Mouse (Mus musculus): ENCODE measurements around the gene Fgfr2. TPM values are rescaled to one million over a fixed set of nuclear protein-coding genes. Genes with fewer than 3 reads are reported as not detected.

Fgfr2 gene
- polyA plus RNA-seq, 1 experiment: 52.3 TPM

GRCm38 (mm10) chr7:132611530-132611929, 511.6 kb downstream of the Fgfr2 start:
- TF ChIP-seq CTCF (IDR thresholded peaks at IDR 0.05; ENCODE audit: borderline replicate concordance, extremely low read depth, insufficient read depth, insufficient read length) (no peak), POLR2A (IDR thresholded peaks at IDR 0.05; ENCODE audit: borderline replicate concordance, extremely low read depth, insufficient read depth, insufficient read length, poor library complexity, severe bottlenecking) (no peak)

DNA sequence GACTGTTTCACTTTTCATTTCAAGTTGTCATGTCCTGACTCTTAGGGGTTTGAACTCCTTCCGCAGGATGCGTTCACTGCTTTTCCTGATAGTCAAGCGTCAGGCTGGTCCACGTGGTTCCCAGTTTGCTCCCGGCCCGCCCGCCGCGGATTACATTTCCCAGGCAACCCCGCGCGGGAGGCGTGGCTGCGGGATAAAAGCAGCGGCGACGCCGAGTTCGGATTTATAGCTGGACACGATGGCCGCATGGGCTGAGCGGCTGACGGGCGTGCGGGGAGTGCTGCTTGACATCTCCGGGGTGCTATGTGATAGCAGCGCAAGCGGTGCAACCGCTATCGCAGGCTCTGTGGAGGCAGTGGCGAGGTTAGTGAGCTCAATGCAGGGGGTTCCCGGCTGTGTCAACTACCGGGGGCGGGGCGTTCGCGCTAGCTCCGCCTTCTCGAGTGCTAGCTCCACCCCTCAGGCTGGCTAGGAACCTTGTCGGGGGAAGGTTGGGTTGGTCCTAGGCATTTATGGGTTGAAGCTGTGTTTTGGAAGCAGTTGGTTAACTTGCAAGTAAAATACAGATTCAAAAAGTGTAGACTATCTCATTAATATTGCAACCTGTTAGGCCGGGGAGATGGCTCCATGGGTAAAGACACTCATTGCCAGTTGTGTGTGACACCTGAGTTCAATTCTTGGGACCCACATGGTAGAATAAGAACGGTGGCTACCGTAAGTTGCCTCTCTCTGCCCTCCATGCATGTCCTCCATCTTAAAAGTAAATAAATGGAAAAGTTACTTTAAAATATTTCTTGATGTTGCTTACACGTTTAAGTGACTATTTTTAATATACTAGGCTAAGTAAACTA, 512.5 kb downstream of the Fgfr2 start, which contains the start of gene Lhpp:
TSS of gene Lhpp (plus strand) at position 171 of the 851 bp plus-strand sequence.
- TF ChIP-seq CTCF (IDR thresholded peaks at IDR 0.05; ENCODE audit: borderline replicate concordance, extremely low read depth, insufficient read depth, insufficient read length) (no peak), POLR2A (IDR thresholded peaks at IDR 0.05; ENCODE audit: borderline replicate concordance, extremely low read depth, insufficient read depth, insufficient read length, poor library complexity, severe bottlenecking) (peak; percentile 14; the same call in 1 of the 2 replicates)

More at GRCm38 (mm10) chr7:132611530-132611929, 511.6 kb downstream of the Fgfr2 start:
- DNase-seq (ENCODE audit: low read depth): no peak

GRCm38 (mm10) chr7:132608316-132609020, 514.7 kb downstream of the Fgfr2 start:
- DNase-seq (ENCODE audit: low read depth): no peak
- no peak for TF ChIP-seq POLR2A (IDR thresholded peaks at IDR 0.05; ENCODE audit: borderline replicate concordance, extremely low read depth, insufficient read depth, insufficient read length, poor library complexity, severe bottlenecking)
- no peak for TF ChIP-seq CTCF (IDR thresholded peaks at IDR 0.05; ENCODE audit: borderline replicate concordance, extremely low read depth, insufficient read depth, insufficient read length)

More for the DNA sequence above, 512.5 kb downstream of the Fgfr2 start, which contains the start of gene Lhpp:
- peak; percentile 89 for DNase-seq (ENCODE audit: low read depth)

DNA sequence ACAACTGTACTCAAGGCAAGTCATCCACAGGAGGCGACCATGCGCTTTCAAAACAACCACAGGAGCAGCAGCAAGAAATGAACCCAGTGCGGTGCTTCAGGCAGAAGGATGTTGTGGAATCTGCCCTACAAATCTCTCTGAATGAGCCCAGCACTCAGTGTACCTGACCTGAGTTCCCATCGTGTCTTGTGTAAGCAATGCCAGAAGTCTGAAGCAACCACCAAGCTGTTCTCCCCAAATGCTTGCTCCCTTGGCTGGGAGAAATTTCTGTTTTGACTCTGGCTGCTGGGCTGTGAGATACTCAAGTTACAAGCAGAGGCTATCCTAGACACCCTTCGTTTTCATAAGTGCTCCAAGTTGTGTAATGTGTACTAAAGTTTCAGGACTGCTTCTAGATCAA, 517.5 kb downstream of the Fgfr2 start:
- no peak for DNase-seq (ENCODE audit: low read depth)
- TF ChIP-seq CTCF (IDR thresholded peaks at IDR 0.05; ENCODE audit: borderline replicate concordance, extremely low read depth, insufficient read depth, insufficient read length) (no peak), POLR2A (IDR thresholded peaks at IDR 0.05; ENCODE audit: borderline replicate concordance, extremely low read depth, insufficient read depth, insufficient read length, poor library complexity, severe bottlenecking) (no peak)

DNA sequence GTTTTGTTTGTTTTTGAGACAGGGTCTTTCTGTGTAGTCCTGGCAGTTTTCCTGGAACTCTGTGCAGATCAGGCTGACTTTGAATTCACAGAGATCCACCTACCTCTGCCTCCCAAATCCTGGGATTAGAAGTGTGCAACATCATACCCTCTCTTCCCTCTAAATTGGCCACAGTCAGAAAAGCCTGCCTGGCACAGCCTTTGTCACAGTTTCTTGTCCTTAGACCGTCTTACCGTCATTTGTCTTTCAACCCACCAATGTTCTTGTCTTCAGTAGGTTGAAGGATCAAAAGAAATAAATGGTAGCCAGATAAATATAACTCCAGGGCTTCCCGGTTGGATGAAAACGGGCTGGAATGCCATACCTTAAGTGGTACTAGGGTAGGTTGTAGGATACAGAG, 518.4 kb downstream of the Fgfr2 start:
- TF ChIP-seq POLR2A (IDR thresholded peaks at IDR 0.05; ENCODE audit: borderline replicate concordance, extremely low read depth, insufficient read depth, insufficient read length, poor library complexity, severe bottlenecking): no peak
- no peak for TF ChIP-seq CTCF (IDR thresholded peaks at IDR 0.05; ENCODE audit: borderline replicate concordance, extremely low read depth, insufficient read depth, insufficient read length)
- no peak for DNase-seq (ENCODE audit: low read depth)

- no peak for DNase-seq (ENCODE audit: low read depth)
- no peak for TF ChIP-seq POLR2A (IDR thresholded peaks at IDR 0.05; ENCODE audit: borderline replicate concordance, extremely low read depth, insufficient read depth, insufficient read length, poor library complexity, severe bottlenecking)
- TF ChIP-seq CTCF (IDR thresholded peaks at IDR 0.05; ENCODE audit: borderline replicate concordance, extremely low read depth, insufficient read depth, insufficient read length): no peak
Measured at GRCm38 (mm10) chr7:132600926-132601325, 522.2 kb downstream of the Fgfr2 start.

GRCm38 (mm10) chr7:132600026-132600425, 523.1 kb downstream of the Fgfr2 start:
- DNase-seq (ENCODE audit: low read depth): no peak
- TF ChIP-seq CTCF (IDR thresholded peaks at IDR 0.05; ENCODE audit: borderline replicate concordance, extremely low read depth, insufficient read depth, insufficient read length) (no peak), POLR2A (IDR thresholded peaks at IDR 0.05; ENCODE audit: borderline replicate concordance, extremely low read depth, insufficient read depth, insufficient read length, poor library complexity, severe bottlenecking) (no peak)

- peak; percentile 31 for DNase-seq (ENCODE audit: low read depth)
Measured at GRCm38 (mm10) chr7:132599071-132599975, 523.8 kb downstream of the Fgfr2 start, which contains the start of gene Nkx1-2. TSS of gene Nkx1-2 (minus strand) at chr7:132599637.

DNA sequence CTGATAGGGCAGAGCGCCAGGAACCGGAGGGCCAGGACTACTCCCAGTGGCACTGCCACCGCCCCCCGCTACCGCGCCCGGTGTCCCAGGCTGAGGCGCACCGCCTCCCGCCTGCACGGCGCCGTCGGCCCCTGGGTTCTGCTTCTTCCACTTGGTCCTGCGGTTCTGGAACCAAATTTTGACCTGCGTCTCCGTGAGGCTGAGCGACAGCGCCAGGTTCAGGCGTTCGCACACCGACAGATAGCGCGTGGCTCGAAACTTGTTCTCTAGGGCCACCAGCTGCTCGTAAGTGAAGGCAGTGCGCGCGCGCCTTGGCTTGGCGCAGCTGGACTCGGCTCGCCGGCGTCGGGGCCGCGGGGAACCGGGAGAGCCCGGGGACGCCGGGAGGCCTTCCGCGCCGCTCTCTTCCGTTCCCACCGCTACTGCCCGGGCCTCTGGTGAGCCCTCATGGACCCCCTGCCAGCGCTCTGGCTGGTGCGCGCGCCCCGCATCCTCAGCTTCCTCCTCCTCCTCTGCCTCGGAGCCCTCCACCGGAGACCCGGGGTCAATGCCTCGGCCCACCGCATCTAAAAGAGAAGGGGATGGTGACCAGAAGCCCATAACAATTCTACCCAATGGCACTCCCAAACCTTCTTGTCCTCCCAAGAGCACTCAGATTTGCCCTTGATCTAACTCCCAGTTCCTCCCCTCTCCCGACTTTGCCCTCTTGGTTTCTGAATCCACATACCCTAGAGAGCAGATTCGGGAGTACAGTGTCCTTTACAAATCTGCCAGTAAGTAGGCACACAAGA, 525.7 kb downstream of the Fgfr2 start:
- peak; percentile 53 for DNase-seq (ENCODE audit: low read depth)
- TF ChIP-seq POLR2A (IDR thresholded peaks at IDR 0.05; ENCODE audit: borderline replicate concordance, extremely low read depth, insufficient read depth, insufficient read length, poor library complexity, severe bottlenecking) (no peak), CTCF (IDR thresholded peaks at IDR 0.05; ENCODE audit: borderline replicate concordance, extremely low read depth, insufficient read depth, insufficient read length) (no peak)

More at GRCm38 (mm10) chr7:132599071-132599975, 523.8 kb downstream of the Fgfr2 start, which contains the start of gene Nkx1-2:
- TF ChIP-seq POLR2A (IDR thresholded peaks at IDR 0.05; ENCODE audit: borderline replicate concordance, extremely low read depth, insufficient read depth, insufficient read length, poor library complexity, severe bottlenecking) (no peak), CTCF (IDR thresholded peaks at IDR 0.05; ENCODE audit: borderline replicate concordance, extremely low read depth, insufficient read depth, insufficient read length) (no peak)

All from brain, embryonic 14.5 days (tissue).